Mouse (Mus musculus): ENCODE data around the gene Itga9. TPM values are rescaled to one million over a fixed set of nuclear protein-coding genes. Genes with fewer than 3 reads are reported as not detected.

The Itga9 gene
- polyA plus RNA-seq, 1 experiment from 2014 or later = 4.8 TPM

- DNase-seq = no peak
- H3K27ac ChIP-seq (ENCODE audit: low read depth) = no peak overlapping the region
- H3K4me2 ChIP-seq (ENCODE audit: low read depth, low read length) = no peak overlapping the region
- 72% methylated on average over 4 of the region's 4 CpGs for WGBS (ENCODE audit: insufficient replicate concordance)
- H3K27me3 ChIP-seq (ENCODE audit: insufficient read depth, low read length) = no peaks in the 10 kb centered on the region
- TF ChIP-seq EP300 (IDR thresholded peaks at IDR 0.05; ENCODE audit: low read depth) (no peak), CTCF (IDR thresholded peaks at IDR 0.05; ENCODE audit: low read depth) (no peak)
- ATAC-seq = no peak
- H3K9ac ChIP-seq (replicated peaks) = no peak overlapping the region
- no peaks in the 10 kb centered on the region for H3K4me1 ChIP-seq (ENCODE audit: insufficient read depth)
- peaks cover 53% of the 10 kb centered on the region for H3K36me3 ChIP-seq (replicated peaks; ENCODE audit: insufficient read depth, low read length)
- no peaks in the 10 kb centered on the region for H3K9me3 ChIP-seq (ENCODE audit: low read length)
- H3K4me3 ChIP-seq (ENCODE audit: low read depth, low read length) = no peak overlapping the region
These were observed 35.6 kb upstream of the Itga9 start for GRCm38 (mm10) chr9:118570865-118571264.

DNA sequence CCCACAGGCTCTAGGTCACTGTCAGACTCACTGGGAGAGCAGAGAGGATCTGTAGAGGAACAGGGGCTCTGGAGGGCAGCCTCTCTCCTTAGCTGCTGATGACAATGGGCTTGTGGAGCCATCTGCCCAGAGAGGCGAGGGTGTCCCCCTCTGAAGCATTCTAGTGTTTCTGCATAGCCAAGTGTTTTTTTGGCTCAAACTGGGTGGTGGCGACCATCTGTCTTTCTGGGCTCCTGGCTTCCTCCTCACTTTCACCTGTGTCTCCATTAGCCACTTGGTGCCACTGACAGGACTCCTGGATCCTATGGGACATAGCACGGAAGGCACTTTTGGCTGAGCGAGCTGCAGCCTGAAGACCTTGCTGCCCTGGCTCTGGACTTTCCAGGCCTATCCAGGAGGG is 34.8 kb upstream of the Itga9 start:
- Histone ChIP-seq H3K27ac (ENCODE audit: low read depth) (no peak overlapping the region), H3K4me3 (ENCODE audit: low read depth, low read length) (no peak overlapping the region), H3K9me3 (ENCODE audit: low read length) (no peaks in the 10 kb centered on the region), H3K4me2 (ENCODE audit: low read depth, low read length) (no peak overlapping the region), H3K4me1 (ENCODE audit: insufficient read depth) (no peaks in the 10 kb centered on the region), H3K27me3 (ENCODE audit: insufficient read depth, low read length) (no peaks in the 10 kb centered on the region), H3K9ac (replicated peaks) (no peak overlapping the region), H3K36me3 (replicated peaks; ENCODE audit: insufficient read depth, low read length) (peaks cover 60% of the 10 kb centered on the region)
- WGBS (ENCODE audit: insufficient replicate concordance) = 69% methylated on average over 4 of the region's 4 CpGs
- DNase-seq = no peak
- TF ChIP-seq CTCF (IDR thresholded peaks at IDR 0.05; ENCODE audit: low read depth) (no peak), EP300 (IDR thresholded peaks at IDR 0.05; ENCODE audit: low read depth) (no peak)
- no peak for ATAC-seq

DNA sequence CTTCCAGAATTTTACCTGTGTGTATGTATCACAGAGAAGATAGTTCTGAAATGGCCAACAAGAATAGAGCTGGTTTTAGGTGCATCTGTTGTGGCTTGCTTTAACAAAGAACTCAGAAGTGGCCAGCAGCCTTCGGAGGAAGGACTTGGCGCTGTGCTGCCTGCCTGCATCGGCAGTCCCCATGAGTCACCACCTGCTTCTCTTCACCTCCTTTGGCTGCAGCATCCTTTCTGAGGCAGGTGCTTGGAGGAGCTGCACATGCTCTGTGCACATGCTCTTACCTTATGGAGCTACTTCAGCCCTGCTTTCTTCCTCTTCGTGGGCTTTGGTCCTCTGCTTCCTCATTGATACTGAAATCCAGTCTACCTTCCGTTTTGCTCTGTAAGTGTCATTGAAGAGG is 31.6 kb upstream of the Itga9 start:
- Histone ChIP-seq H3K9me3 (ENCODE audit: low read length) (no peaks in the 10 kb centered on the region), H3K4me1 (ENCODE audit: insufficient read depth) (no peaks in the 10 kb centered on the region), H3K27me3 (ENCODE audit: insufficient read depth, low read length) (no peaks in the 10 kb centered on the region), H3K4me3 (ENCODE audit: low read depth, low read length) (no peak overlapping the region), H3K27ac (ENCODE audit: low read depth) (no peak overlapping the region), H3K4me2 (ENCODE audit: low read depth, low read length) (no peak overlapping the region), H3K36me3 (replicated peaks; ENCODE audit: insufficient read depth, low read length) (peaks cover 67% of the 10 kb centered on the region), H3K9ac (replicated peaks) (no peak overlapping the region)
- no peak for DNase-seq
- no peak for ATAC-seq
- 80% methylated on average over 5 of the region's 5 CpGs for WGBS (ENCODE audit: insufficient replicate concordance)
- no peak for TF ChIP-seq EP300 (IDR thresholded peaks at IDR 0.05; ENCODE audit: low read depth)
- TF ChIP-seq CTCF (IDR thresholded peaks at IDR 0.05; ENCODE audit: low read depth) = no peak

GRCm38 (mm10) chr9:118580371-118580770 is 26.1 kb upstream of the Itga9 start:
- TF ChIP-seq EP300 (IDR thresholded peaks at IDR 0.05; ENCODE audit: low read depth) (no peak), CTCF (IDR thresholded peaks at IDR 0.05; ENCODE audit: low read depth) (no peak)
- no peak overlapping the region for H3K4me3 ChIP-seq (ENCODE audit: low read depth, low read length)
- no peak overlapping the region for H3K27ac ChIP-seq (ENCODE audit: low read depth)
- H3K27me3 ChIP-seq (ENCODE audit: insufficient read depth, low read length) = no peaks in the 10 kb centered on the region
- ATAC-seq = no peak
- H3K4me1 ChIP-seq (ENCODE audit: insufficient read depth) = no peaks in the 10 kb centered on the region
- no peak overlapping the region for H3K4me2 ChIP-seq (ENCODE audit: low read depth, low read length)
- no peak overlapping the region for H3K9ac ChIP-seq (replicated peaks)
- H3K36me3 ChIP-seq (replicated peaks; ENCODE audit: insufficient read depth, low read length) = peaks cover 48% of the 10 kb centered on the region
- no peaks in the 10 kb centered on the region for H3K9me3 ChIP-seq (ENCODE audit: low read length)
- no peak for DNase-seq
- 78% methylated on average over 6 of the region's 6 CpGs for WGBS (ENCODE audit: insufficient replicate concordance)

GRCm38 (mm10) chr9:118582757-118583156 is 23.7 kb upstream of the Itga9 start:
- WGBS (ENCODE audit: insufficient replicate concordance) = 38% methylated on average over 6 of the region's 6 CpGs
- H3K9ac ChIP-seq (replicated peaks) = no peak overlapping the region
- H3K36me3 ChIP-seq (replicated peaks; ENCODE audit: insufficient read depth, low read length) = peaks cover 30% of the 10 kb centered on the region
- no peak overlapping the region for H3K4me3 ChIP-seq (ENCODE audit: low read depth, low read length)
- no peaks in the 10 kb centered on the region for H3K9me3 ChIP-seq (ENCODE audit: low read length)
- H3K4me1 ChIP-seq (ENCODE audit: insufficient read depth) = no peaks in the 10 kb centered on the region
- TF ChIP-seq CTCF (IDR thresholded peaks at IDR 0.05; ENCODE audit: low read depth) = no peak
- TF ChIP-seq EP300 (IDR thresholded peaks at IDR 0.05; ENCODE audit: low read depth) = no peak
- DNase-seq (no peak), ATAC-seq (no peak)
- no peak overlapping the region for H3K4me2 ChIP-seq (ENCODE audit: low read depth, low read length)
- H3K27me3 ChIP-seq (ENCODE audit: insufficient read depth, low read length) = no peaks in the 10 kb centered on the region
- H3K27ac ChIP-seq (ENCODE audit: low read depth) = no peak overlapping the region

DNA sequence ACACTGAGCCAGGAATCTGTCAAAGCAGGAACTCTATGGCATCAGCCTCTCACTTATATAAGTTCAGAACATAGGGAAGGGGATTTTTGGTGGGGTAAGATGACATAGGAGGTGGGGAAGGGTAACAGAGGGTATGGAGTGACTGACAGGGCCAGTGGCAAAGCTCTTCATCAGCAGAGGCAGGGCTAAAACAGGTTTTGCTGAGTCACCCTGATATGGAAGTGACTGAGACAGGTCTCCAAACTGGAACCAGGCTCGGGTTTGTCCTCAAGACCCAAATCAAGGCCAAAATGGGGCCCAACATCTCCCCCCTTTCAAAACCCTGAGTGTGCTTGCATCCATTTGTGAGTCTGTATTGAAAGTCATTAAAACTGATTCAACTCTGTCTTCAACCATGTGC is 21.7 kb upstream of the Itga9 start:
- Histone ChIP-seq H3K9me3 (ENCODE audit: low read length) (no peaks in the 10 kb centered on the region), H3K4me2 (ENCODE audit: low read depth, low read length) (no peak overlapping the region), H3K9ac (replicated peaks) (no peak overlapping the region), H3K36me3 (replicated peaks; ENCODE audit: insufficient read depth, low read length) (peaks cover 13% of the 10 kb centered on the region), H3K4me3 (ENCODE audit: low read depth, low read length) (no peak overlapping the region), H3K4me1 (ENCODE audit: insufficient read depth) (0 out of 2 replicates have a peak, but pooled peaks cover 2% of the 10 kb centered on the region), H3K27ac (ENCODE audit: low read depth) (no peak overlapping the region), H3K27me3 (ENCODE audit: insufficient read depth, low read length) (no peaks in the 10 kb centered on the region)
- TF ChIP-seq EP300 (IDR thresholded peaks at IDR 0.05; ENCODE audit: low read depth) (no peak), CTCF (IDR thresholded peaks at IDR 0.05; ENCODE audit: low read depth) (no peak)
- DNase-seq (no peak), ATAC-seq (no peak)
- 36% methylated on average over 1 of the region's 1 CpGs for WGBS (ENCODE audit: insufficient replicate concordance)

DNA sequence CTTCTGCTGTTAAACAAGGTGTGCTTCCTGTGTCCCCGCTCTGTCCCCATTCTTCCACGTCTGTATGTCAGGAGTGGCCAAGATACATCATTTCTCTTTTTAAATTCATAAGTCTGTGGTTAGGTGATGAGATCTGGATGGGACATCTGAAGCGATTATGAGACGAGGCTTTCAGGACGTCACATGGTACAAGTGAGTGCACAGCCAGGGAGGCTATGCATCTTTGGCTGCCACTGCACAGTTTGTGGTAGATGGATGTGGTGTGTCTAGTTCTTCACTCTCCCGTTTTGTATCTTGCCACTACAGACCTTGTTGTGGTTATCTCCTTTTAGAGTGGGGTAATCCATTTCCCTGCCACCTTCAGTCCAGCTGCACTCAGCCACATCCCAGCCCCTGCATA is 20.5 kb upstream of the Itga9 start:
- Histone ChIP-seq H3K4me1 (ENCODE audit: insufficient read depth) (0 out of 2 replicates have a peak, but pooled peaks cover 2% of the 10 kb centered on the region), H3K4me3 (ENCODE audit: low read depth, low read length) (no peak overlapping the region), H3K27me3 (ENCODE audit: insufficient read depth, low read length) (no peaks in the 10 kb centered on the region), H3K9ac (replicated peaks) (no peak overlapping the region), H3K4me2 (ENCODE audit: low read depth, low read length) (no peak overlapping the region), H3K36me3 (replicated peaks; ENCODE audit: insufficient read depth, low read length) (peaks cover 4% of the 10 kb centered on the region; the same call in 1 of the 2 replicates), H3K27ac (ENCODE audit: low read depth) (no peak overlapping the region), H3K9me3 (ENCODE audit: low read length) (no peaks in the 10 kb centered on the region)
- DNase-seq (no peak), ATAC-seq (no peak)
- TF ChIP-seq EP300 (IDR thresholded peaks at IDR 0.05; ENCODE audit: low read depth) (no peak), CTCF (IDR thresholded peaks at IDR 0.05; ENCODE audit: low read depth) (no peak)
- WGBS (ENCODE audit: insufficient replicate concordance) = 46% methylated on average over 6 of the region's 6 CpGs

Measured in liver, postnatal 0 days (tissue).